Mouse (Mus musculus): Measurements from ENCODE around the gene Anxa8.

Anxa8 gene

GRCm38 (mm10) chr14:34119046-34119723, 33.4 kb downstream of the Anxa8 start:
- no peak for DNase-seq (ENCODE audit: low spot score in 2 of 2)

- no peak for DNase-seq (ENCODE audit: low spot score in 2 of 2)
Measured at GRCm38 (mm10) chr14:34120016-34120910, 34.5 kb downstream of the Anxa8 start.

GRCm38 (mm10) chr14:34120923-34121351, 35.2 kb downstream of the Anxa8 start:
- DNase-seq (ENCODE audit: low spot score in 2 of 2) = no peak

GRCm38 (mm10) chr14:34121691-34122090, 35.9 kb downstream of the Anxa8 start:
- DNase-seq (ENCODE audit: low spot score in 2 of 2) = no peak

GRCm38 (mm10) chr14:34131216-34131615, 45.4 kb downstream of the Anxa8 start:
- no peak for DNase-seq (ENCODE audit: low spot score in 2 of 2)

- DNase-seq (ENCODE audit: low spot score in 2 of 2) = no peak
Measured at GRCm38 (mm10) chr14:34135391-34135790, 49.6 kb downstream of the Anxa8 start.

GRCm38 (mm10) chr14:34139671-34140664, 54.2 kb downstream of the Anxa8 start:
- no peak for DNase-seq (ENCODE audit: low spot score in 2 of 2)

- DNase-seq (ENCODE audit: low spot score in 2 of 2) = no peak
Measured at GRCm38 (mm10) chr14:34142316-34142715, 56.5 kb downstream of the Anxa8 start.

- DNase-seq (ENCODE audit: low spot score in 2 of 2) = no peak
Measured at GRCm38 (mm10) chr14:34142915-34143314, 57.1 kb downstream of the Anxa8 start.

Measured in right cerebral cortex, adult 2 months (tissue).